Mouse (Mus musculus) gonadal fat pad, adult 2 months (tissue): ENCODE results near the gene Usp18. TPM values are rescaled to one million over a fixed set of nuclear protein-coding genes. Genes with fewer than 3 reads are reported as not detected.

Experiments
- DNase-seq: peaks from one replicate; pipeline ENCODE4 v3.0.0-alpha.2; 2012; ENCODE audit warnings: low read depth
- polyA plus RNA-seq: library from polyadenylated mRNA; depleted of rRNA; stranded (reverse); fragments of >200 nt; gene quantifications from 2 replicates; pipeline ENCODE4 v1.2.3, GENCODE M21; 2012

Usp18 gene
- polyA plus RNA-seq, 1 experiment: 4.4 TPM

DNA sequence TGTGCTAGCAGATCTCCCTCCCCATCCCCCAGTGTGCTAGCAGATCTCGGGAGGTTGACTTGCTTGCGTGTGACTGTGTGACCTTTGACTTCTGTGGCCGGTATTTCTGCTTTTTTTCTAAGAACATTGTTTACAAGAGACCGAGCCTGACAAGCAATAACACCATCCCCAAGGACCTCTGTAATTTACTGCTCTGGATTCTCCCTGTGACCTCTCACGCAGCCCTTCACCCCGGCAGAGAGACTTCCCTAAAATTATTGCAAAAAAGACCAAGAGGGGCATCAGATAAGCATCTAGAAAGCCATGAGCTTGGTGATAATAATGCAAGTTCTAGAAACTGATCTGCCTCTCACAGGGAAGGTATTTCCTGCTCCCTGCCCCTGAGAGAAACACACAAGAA, 20.7 kb upstream of the Usp18 start:
- DNase-seq: no peak

DNA sequence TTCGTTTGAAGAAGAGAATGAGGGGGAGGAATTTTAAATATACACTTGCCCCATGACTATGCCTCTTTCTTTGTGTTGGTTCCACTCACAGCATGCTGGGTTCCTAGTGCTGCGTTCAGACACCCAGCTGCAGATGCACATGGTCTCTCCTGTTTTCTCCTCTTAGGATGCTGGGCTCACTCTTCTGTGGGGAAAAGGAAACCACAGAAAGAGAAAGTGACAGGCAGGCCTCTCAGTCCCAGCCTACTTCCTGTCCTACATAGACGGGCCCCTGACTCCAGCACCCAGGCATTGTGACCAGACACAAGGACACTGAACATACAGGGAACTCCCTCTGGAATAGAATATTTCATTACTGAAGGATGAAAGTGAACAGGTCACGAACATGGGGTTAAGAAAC, 19.7 kb upstream of the Usp18 start:
- DNase-seq: no peak

DNA sequence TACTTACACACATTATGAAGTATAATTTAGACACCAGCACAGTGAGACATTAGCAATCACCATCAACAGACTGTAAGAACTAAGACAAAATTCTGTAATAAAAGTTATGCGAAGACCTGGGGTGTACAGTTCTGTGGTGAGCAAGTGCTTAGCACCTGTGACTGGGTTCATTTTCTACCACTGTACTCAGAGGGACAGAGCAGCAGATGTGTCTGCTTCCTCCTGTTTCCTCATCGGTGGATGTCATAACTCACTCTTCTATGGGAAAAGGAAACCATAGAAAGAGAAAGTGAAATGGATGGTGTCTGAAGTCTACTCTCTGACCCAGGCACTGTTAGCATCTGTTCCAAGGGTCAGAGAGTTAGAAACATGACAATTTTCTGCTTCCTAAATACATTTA, 19.0 kb upstream of the Usp18 start:
- no peak for DNase-seq

DNA sequence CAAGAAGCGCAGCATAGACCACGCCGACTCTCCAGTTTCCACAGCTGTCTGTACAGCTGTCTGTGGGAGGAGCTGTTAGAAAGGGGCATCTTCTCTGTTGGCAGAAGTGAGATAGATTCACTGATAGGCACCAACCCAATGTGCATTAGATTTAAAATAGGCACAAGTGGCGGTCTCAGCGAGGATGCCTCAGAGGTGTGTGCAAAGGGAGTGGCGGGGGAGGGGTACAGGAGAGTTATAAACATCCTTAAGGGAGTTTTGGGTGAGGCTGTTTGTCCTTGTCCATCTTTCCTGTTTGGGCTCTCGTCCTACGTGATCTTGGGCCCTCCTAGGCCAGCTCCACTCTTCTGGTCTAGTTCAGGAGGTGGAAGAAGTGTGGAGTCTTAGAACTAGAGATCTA, 17.3 kb upstream of the Usp18 start:
- DNase-seq: no peak

DNA sequence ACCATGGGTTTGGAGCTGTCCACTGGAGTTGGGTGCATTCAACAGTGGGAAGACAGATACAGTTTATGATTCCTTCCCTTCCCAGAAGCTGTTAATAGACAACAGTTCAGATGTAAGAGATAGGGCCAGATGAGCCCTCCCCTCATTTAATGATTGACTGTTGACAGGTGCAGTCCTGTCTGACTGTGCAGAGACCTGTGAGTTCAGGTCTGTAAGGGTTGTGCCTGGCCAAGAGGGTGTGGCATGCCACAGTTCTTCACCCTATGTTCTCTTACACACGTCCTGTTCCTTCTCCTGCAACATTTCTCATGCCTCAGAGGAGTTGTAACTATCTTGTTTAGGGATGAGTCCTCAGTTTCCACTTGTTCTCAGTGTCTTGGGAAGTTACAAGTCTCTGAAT, 13.1 kb upstream of the Usp18 start:
- DNase-seq: no peak

DNA sequence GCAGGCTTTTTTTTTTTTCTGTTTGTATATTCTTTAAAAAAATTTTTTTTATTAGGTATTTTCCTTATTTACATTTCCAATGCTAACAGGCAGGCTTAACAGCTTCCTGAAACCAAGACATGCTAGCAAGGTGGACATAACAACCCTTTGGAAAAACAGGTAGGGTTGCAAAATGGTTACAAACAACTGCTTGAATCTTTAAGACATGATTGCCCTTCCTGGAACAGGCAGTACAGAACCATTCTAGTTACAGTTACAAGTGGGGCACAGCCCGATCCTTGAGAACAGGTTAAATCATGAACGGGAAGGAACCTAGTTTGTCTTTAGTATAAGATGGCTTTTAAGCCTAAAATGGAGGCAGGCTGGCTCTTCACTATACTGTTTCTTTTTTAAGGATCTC, 9.3 kb upstream of the Usp18 start:
- no peak for DNase-seq

DNA sequence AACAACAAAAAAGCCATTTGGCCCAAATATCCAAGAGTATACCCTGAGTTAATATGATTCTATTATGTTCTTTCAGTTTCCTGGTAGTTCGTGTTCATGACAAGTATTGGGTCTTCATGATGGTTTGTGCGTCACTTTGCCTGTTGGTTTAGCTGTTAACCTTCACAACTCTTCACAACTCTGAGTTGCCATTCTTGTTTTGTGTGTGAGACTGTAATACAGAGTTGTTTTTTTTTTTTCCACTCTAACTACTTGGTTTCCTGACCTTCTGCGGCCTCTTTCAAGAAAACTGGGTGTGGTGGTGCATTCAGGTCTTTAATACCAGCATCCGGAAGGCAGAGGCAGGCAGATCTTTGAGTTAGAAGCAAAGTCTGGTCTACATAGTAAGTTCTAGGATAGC, 7.5 kb upstream of the Usp18 start:
- DNase-seq: no peak

DNA sequence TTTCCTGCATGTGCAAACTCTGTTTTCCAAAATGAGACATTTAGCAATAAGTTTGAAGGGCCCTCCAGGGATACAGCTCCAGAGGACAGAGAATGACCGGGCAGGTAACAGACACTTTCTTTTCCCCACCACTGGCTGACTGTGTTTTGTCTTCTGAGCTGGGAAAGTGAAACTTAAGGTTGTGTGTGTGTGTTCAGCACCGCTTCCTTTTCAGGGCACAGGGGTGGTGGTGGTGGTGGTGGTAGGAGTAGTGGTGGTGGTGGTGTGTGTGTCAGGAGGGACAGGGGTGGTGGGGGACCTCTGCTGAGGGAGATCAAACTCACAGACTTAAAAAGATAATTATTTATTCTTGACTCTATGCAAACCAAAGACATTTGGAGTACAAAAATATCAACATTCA, 3.9 kb upstream of the Usp18 start:
- no peak for DNase-seq

DNA sequence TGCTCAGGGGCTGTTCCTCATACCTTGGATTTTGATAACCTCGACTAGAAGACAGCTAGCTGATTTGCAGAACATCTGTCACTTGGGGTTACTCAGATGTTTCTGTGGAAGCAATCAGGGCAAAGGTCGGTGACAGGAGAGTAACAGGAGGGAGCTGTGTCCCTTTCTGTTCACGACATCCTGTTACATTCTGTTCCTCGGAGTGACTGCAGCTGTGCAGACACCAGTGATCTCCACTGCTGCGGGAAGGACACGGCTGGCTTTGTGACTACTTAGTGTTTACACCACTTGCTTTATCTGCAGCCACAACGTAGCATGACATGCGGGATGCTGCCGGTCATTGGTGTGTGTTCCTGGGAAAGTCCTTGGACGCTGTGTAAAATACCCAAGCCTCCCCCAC, 2.5 kb upstream of the Usp18 start:
- no peak for DNase-seq

DNA sequence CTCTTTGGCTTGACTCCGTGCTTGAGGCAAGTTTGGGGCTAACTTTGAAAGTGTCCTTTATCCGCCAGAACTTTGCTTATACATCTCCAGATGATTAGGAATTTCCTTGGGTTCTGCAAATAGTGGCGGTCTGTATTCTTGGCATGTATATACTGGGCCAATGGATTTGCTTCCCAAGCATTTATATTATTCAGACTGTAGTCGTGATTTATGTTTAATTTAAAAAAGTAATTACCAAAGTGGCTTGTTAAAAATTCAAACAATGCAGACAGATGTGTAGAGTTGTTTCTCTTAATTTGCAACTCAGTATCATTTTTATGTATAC, 293 bp downstream of the Usp18 start:
- no peak for DNase-seq

DNA sequence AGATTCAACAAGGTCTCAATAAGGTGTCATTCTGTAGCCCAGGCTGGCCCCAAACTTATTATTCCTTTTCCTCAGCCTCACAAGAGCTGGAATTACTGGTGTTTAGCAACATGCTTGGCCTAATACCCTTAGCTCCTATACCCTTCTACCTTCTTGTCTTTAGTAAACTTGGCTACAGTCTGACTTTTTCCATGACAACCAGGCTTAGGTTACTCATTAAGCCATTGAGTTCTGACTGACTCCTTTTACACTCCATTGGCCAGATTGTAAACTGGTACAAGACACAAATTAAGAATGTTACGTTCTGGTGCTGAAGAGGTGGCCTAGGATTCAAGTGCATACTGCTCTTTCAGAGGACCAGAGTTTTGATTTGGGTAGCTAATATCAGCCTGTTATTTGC, 4.7 kb downstream of the Usp18 start:
- no peak for DNase-seq

DNA sequence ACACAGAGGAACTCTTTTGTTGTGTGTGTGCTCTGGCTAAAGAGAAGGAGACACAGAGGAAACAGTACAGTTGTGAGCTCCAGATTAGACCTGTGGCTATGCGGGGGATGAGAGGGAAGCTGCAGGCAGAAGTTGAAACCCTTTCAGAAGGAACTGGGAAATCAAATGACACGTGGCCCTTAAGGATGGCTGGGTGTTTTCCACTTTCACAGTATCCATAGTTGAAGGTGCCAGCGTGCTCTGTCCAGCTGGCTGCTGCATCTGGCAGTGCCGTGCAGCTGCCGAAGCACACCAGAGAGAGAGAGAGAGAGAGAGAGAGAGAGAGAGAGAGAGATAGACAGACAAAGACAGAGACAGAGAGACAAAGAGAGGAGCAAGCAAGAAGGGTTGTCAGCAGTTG, 5.5 kb downstream of the Usp18 start:
- DNase-seq: no peak

DNA sequence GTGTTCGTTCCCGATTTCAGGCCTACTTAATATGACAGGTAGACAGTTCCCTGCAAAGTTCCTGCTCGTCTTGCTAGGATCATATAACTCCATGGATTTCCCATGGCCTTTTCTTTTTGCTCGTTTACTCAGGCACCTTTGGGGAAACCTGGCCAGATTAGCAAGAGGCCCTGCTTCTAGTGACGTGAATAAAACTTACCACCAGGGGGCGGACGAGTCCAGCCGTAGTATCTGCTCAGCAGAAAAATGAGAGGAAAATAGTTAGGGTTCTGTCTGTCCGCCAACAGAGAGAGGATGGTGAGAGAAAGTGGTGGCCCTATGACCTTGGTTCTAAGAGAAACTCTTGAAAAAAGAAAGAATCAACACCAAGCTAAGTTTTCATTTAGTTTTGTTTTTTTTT, 14.8 kb downstream of the Usp18 start:
- no peak for DNase-seq

DNA sequence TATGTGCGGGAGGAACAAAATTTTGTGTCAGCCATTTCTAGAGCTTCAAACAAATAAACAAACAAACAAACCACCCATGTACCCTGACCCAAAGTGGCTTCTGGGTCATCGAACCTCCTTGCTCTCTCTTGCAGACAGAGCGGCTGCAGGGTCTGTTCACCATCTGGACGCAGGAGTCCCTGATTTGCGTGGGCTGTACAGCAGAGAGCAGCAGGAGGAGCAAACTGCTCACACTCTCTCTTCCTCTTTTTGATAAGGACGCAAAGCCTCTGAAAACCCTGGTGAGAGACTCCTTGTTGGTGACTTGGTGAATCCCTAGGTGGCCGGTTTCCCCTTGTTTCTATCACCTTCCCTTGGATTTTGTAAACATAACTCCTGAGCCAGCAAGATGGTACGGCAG, 15.5 kb downstream of the Usp18 start:
- no peak for DNase-seq

DNA sequence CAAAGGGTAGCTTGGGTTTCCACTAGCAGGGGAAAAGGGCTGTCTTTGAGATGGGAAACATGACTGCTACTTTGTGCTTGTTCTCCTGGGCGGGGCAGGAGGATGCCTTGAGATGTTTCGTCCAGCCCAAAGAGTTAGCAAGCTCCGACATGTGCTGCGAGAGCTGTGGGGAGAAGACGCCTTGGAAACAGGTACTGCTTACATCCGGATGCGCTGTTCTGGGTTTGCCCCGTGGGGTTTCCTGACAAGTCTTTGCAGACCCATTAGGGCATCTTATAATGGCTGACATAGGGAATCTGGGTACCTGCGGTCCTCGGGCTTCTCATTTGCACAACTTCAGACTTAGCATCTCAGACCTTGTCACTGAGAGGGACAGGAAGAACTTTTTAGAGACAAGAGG, 16.3 kb downstream of the Usp18 start:
- no peak for DNase-seq

DNA sequence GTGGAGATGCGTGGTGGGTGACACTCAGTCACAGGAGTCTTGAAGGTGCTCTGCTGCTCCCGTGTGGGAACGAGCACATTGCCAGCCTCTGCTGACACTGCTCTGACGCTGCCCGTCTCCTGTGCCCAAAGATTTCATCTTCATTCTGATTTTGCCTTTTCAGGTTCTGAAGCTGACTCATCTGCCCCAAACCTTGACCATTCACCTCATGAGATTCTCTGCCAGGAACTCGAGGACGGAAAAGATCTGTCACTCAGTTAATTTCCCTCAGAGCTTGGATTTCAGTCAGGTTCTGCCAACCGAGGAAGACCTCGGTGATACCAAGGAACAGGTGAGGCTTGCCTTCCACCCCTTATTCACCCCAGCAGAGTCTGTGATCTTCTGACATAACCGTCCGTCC, 16.8 kb downstream of the Usp18 start:
- no peak for DNase-seq

DNA sequence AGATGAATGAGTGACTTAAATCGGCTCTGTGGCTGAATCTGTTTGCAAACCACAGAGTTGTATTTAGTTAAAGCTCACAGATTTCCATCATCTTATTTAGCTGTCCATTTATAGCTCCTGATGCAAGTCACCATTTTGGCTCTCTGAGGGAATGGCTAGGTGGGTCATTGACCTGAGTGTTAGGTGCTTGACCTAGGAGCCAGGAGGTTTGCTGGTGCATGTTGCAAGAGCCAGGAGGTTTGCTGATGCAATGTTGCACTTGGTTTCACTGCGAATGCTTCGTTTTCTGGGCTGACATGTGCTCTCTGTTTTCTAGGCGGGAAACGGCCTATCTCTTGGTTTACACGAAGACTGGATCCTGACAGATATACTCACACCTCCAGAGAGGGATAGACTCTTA, 24.4 kb downstream of the Usp18 start:
- no peak for DNase-seq

DNA sequence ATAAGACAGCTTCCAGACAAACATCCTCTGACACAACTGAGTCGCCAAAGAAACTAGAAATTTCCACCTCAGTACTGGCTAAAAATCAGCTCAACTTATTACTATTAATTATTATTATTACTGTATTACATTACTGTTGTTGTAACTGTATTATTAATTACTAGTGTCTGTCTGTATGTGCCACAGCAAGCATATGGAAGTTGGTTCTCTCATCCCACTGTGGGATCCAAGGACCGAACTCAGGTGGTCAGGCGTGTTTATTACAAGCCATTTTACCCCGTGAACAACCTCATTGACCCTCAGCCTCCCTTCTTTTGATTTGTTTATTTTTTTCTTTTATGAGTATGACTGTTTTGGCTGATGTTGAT, 26.0 kb downstream of the Usp18 start:
- no peak for DNase-seq

DNA sequence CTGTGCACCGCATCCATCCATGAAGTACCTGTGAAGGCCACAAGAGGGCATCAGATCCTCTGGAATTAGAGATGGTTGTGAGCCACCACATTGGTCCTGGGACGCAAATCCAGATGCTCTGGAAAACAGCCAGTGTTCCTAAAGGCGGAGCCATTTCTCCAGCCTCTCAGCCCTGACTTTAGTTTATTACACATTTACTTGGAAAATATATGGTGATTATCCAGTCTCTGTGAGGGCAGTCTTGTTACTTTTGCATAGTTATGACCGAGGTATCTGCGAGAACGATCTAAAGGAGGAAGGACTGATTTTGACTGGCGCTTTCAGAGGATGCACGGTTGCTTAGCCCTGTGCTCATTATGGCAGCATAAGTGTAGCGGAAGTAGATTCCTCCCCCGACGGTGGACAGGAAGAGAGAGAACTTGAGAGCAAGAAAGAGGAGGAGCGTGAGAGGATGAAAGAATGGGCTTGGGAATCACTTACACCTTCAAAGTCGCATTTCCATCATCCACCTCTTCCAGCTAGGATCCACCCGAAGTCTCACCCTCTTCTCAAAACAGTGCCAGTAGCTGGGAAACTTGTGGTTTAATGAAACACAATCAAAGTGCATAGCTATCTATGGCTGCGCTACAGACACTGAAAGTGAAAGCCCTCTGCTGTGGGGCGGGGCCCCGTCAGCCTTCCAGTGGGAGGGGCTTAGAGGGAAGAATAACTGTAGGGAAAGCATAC, 26.5 kb downstream of the Usp18 start:
- no peak for DNase-seq

DNA sequence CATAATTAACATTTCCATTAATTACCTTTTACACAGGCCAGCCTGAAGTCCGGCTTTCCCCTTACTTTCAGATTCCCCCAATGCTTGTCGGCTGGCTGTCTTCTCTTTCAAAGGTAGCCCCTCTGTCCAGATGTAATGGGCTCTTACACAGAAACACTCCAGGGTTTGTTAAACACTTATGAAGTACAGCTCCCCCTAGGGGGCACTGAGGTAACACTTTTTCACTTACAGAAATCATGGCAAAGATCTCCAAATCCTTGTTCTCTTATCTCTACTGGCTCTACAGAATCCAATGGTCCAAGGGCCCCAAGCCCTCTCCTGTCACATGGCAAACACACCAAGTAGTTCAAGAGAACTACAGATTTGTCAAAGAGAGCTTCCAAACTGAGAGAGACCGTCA, 28.6 kb downstream of the Usp18 start:
- no peak for DNase-seq

DNA sequence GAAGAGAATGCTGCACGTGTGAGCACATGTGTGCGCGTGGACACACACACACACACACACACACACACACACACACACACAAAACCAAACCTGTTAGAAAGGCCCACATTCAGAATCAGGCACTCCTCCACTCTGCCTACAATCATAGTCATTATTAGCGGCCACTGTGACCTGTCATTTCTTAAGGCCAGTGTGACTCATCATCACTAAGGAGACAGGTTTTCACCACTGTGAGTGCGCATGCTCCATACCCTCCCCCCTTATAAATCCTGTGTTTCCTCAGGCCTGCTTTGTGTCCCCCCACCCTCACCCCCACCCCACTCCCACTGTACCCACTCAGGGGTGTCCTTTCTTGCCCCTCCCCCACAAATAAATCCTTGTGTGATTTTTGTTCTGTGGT, 38.4 kb downstream of the Usp18 start:
- DNase-seq: no peak

DNA sequence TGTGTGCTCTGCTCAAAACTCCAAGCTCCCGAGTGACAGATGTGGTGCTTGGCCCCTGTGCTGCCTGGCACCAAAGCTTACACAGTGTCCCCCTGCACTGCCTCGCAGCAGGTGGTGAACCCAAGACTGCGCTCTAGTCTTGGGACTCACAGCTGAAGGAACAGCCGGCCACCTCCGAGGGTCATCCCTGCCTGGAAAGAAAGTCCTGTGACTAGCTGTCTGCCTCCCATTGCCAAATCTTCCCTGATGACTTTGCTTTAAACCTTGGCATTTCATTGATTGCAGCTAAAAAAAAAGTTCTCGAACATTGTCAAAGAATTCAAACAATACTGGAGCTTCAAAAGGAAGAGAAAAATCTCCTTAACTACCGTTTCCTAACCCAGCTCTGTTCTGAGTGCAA, 53.6 kb downstream of the Usp18 start:
- DNase-seq: no peak

DNA sequence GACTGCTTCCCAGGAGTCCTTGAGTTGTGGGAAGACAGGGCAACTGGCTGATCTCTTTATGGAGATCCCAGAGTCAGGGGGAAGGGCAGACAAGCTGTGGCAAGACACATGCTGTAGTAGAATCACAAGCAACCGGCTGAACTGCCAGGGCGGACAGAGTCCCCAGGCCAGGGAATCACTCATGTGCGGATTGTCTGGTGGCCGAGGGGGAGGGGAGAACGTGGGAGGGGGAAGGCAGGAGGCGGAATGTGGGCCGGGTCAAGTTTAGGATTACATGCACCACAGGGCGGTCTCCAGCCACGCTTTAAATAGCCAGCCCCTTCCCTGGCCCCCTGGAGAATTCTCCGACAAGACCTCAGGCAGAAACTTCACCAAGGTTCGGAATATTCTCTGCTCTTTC, 54.2 kb downstream of the Usp18 start, which contains the start of gene Slc6a13:
Slc6a13 (plus strand) TSS at position 274 of the 400 bp plus-strand sequence.
- DNase-seq: no peak

DNA sequence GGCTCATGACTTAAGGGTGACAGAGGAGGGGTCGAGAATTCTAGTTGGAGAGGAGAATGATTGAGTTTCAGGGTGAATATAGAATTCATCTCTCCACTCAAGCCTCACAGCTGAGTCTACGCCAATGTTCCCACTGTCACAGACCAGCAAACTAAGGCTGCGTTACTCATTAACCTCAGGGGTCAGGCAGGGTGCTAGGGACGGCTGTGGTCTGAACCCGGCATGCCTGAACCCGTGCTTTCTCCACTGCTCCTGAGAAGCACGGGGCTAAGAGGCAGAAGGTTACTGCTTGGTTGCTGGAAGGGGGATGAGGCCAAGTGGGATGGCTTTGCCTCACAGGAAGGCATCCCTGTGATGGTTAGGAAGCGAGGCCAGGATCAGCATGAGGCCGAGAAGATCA, 54.8 kb downstream of the Usp18 start:
- DNase-seq: no peak
